Mouse (Mus musculus) limb, embryonic 12.5 days (tissue): ENCODE measurements at regions not wholly inside any gene's neighbourhood (a gene's known extent, or its start where the extent isn't known, plus 50 kb on each side); places are given as distances from the start of the nearest gene placed in this dataset.

Experiments
- ATAC-seq: fragments of 200-750 bp; cut with Nextera tagmentation; 2 replicates; pipeline ENCODE4 v1.8.0; 2017; ENCODE audit warnings: low read depth, moderate TSS enrichment; ENCODE audit not compliant: insufficient number of reproducible peaks, insufficient read depth, low FRiP score, low TSS enrichment
- H3K27ac ChIP-seq: fragments of 300-500 bp; sonication (generic); 2 replicates; pipeline ENCODE4 v1.5.1; 2016; ENCODE audit warnings: mild to moderate bottlenecking, moderate library complexity
- H3K27me3 ChIP-seq: fragments of 300-500 bp; sonication (generic); 2 replicates; pipeline ENCODE4 v1.6.1; 2016; ENCODE audit warnings: mild to moderate bottlenecking, moderate library complexity
- H3K36me3 ChIP-seq: fragments of 300-500 bp; sonication (generic); 2 replicates; pipeline ENCODE4 v1.6.1; 2016; ENCODE audit warnings: mild to moderate bottlenecking, moderate library complexity
- H3K4me1 ChIP-seq: fragments of 300-500 bp; sonication (generic); replicated peaks from 2 replicates; pipeline ENCODE4 v1.6.1; 2016
- H3K4me2 ChIP-seq: fragments of 300-500 bp; sonication (generic); 2 replicates; pipeline ENCODE4 v1.6.1; 2016; ENCODE audit warnings: mild to moderate bottlenecking, moderate library complexity
- H3K4me3 ChIP-seq: fragments of 300-500 bp; sonication (generic); replicated peaks from 2 replicates; pipeline ENCODE4 v1.5.1; 2016; ENCODE audit warnings: mild to moderate bottlenecking
- H3K9ac ChIP-seq: fragments of 300-500 bp; sonication (generic); replicated peaks from 2 replicates; pipeline ENCODE4 v1.6.1; 2016; ENCODE audit warnings: mild to moderate bottlenecking, moderate library complexity
- H3K9me3 ChIP-seq: fragments of 300-500 bp; sonication (generic); 2 replicates; pipeline ENCODE4 v1.6.1; 2016; ENCODE audit warnings: mild to moderate bottlenecking, moderate library complexity
- WGBS: fragments of 180-500 bp; shearing (Covaris S2); methylation state at CpG from one replicate; pipeline ENCODE4 v1.1.7; 2016; 5-methylcytosine and 5-hydroxymethylcytosine counted together

GRCm38 (mm10) chr1:193655076-193655677 is 285.1 kb upstream of the Camk1g start:
- Histone ChIP-seq H3K36me3 (no peaks in the 10 kb centered on the region), H3K4me3 (no peak overlapping the region)
- WGBS, result 76% methylated on average over 14 of the region's 14 CpGs

GRCm38 (mm10) chr1:193650275-193650674 is 280.2 kb upstream of the Camk1g start:
- Histone ChIP-seq H3K27me3 (no peaks in the 10 kb centered on the region), H3K9ac (no peak overlapping the region), H3K4me3 (no peak overlapping the region), H3K4me2 (no peak overlapping the region), H3K27ac (no peak overlapping the region), H3K4me1 (no peaks in the 10 kb centered on the region), H3K36me3 (no peaks in the 10 kb centered on the region), H3K9me3 (no peaks in the 10 kb centered on the region)
- no peak for ATAC-seq

More at GRCm38 (mm10) chr1:193655076-193655677, 285.1 kb upstream of the Camk1g start:
- no peak for ATAC-seq
- no peak overlapping the region for H3K27ac ChIP-seq
- no peak overlapping the region for H3K9ac ChIP-seq
- no peaks in the 10 kb centered on the region for H3K9me3 ChIP-seq
- H3K4me1 ChIP-seq, result no peaks in the 10 kb centered on the region
- H3K27me3 ChIP-seq, result no peaks in the 10 kb centered on the region
- H3K4me2 ChIP-seq, result no peak overlapping the region

- Histone ChIP-seq H3K27me3 (no peaks in the 10 kb centered on the region), H3K9me3 (no peaks in the 10 kb centered on the region), H3K4me2 (no peak overlapping the region), H3K27ac (no peak overlapping the region), H3K4me3 (no peak overlapping the region), H3K9ac (no peak overlapping the region), H3K4me1 (no peaks in the 10 kb centered on the region), H3K36me3 (no peaks in the 10 kb centered on the region)
- WGBS, result 97% methylated on average over 1 of the region's 1 CpGs
- no peak for ATAC-seq
Observed at GRCm38 (mm10) chr1:193649400-193649799, 279.3 kb upstream of the Camk1g start.

- Histone ChIP-seq H3K4me1 (no peaks in the 10 kb centered on the region), H3K4me2 (no peak overlapping the region), H3K4me3 (no peak overlapping the region), H3K36me3 (no peaks in the 10 kb centered on the region), H3K9ac (no peak overlapping the region), H3K27ac (no peak overlapping the region), H3K27me3 (no peaks in the 10 kb centered on the region), H3K9me3 (no peaks in the 10 kb centered on the region)
- 86% methylated on average over 3 of the region's 3 CpGs for WGBS
- no peak for ATAC-seq
Observed at GRCm38 (mm10) chr1:193647371-193648270, 277.5 kb upstream of the Camk1g start.

GRCm38 (mm10) chr1:193644506-193644905 is 274.4 kb upstream of the Camk1g start:
- no peaks in the 10 kb centered on the region for H3K36me3 ChIP-seq
- H3K4me2 ChIP-seq, result no peak overlapping the region
- H3K4me1 ChIP-seq, result no peaks in the 10 kb centered on the region
- no peak overlapping the region for H3K4me3 ChIP-seq
- WGBS, result 94% methylated on average over 2 of the region's 2 CpGs
- H3K9ac ChIP-seq, result no peak overlapping the region
- ATAC-seq, result no peak
- no peak overlapping the region for H3K27ac ChIP-seq
- H3K9me3 ChIP-seq, result no peaks in the 10 kb centered on the region
- H3K27me3 ChIP-seq, result no peaks in the 10 kb centered on the region

GRCm38 (mm10) chr1:193636451-193636850 is 266.4 kb upstream of the Camk1g start:
- H3K4me3 ChIP-seq, result no peak overlapping the region
- H3K9ac ChIP-seq, result no peak overlapping the region
- ATAC-seq, result no peak
- no peaks in the 10 kb centered on the region for H3K9me3 ChIP-seq
- no peaks in the 10 kb centered on the region for H3K27me3 ChIP-seq
- no peaks in the 10 kb centered on the region for H3K36me3 ChIP-seq
- 65% methylated on average over 5 of the region's 5 CpGs for WGBS
- H3K4me2 ChIP-seq, result no peak overlapping the region
- H3K4me1 ChIP-seq, result no peaks in the 10 kb centered on the region
- H3K27ac ChIP-seq, result no peak overlapping the region

- no peaks in the 10 kb centered on the region for H3K36me3 ChIP-seq
- H3K9ac ChIP-seq, result no peak overlapping the region
- no peaks in the 10 kb centered on the region for H3K27me3 ChIP-seq
- no peak overlapping the region for H3K27ac ChIP-seq
- no peak overlapping the region for H3K4me2 ChIP-seq
- H3K9me3 ChIP-seq, result no peaks in the 10 kb centered on the region
- no peak overlapping the region for H3K4me3 ChIP-seq
- no peak for ATAC-seq
- WGBS, result 77% methylated on average over 2 of the region's 2 CpGs
- H3K4me1 ChIP-seq, result no peaks in the 10 kb centered on the region
Observed at GRCm38 (mm10) chr1:193632115-193632514, 262.0 kb upstream of the Camk1g start.

GRCm38 (mm10) chr1:193629887-193630286 is 259.8 kb upstream of the Camk1g start:
- no peak overlapping the region for H3K9ac ChIP-seq
- H3K4me2 ChIP-seq, result no peak overlapping the region
- WGBS, result 64% methylated on average over 2 of the region's 2 CpGs
- ATAC-seq, result no peak
- H3K27ac ChIP-seq, result no peak overlapping the region
- H3K27me3 ChIP-seq, result peaks cover 10% of the 10 kb centered on the region
- no peaks in the 10 kb centered on the region for H3K36me3 ChIP-seq
- H3K4me1 ChIP-seq, result peaks cover 5% of the 10 kb centered on the region; the same call in 1 of the 2 replicates
- no peak overlapping the region for H3K4me3 ChIP-seq
- H3K9me3 ChIP-seq, result no peaks in the 10 kb centered on the region

- WGBS, result 65% methylated on average over 16 of the region's 16 CpGs
- Histone ChIP-seq H3K27ac (no peak overlapping the region), H3K4me3 (no peak overlapping the region), H3K36me3 (no peaks in the 10 kb centered on the region), H3K9ac (no peak overlapping the region), H3K4me2 (no peak overlapping the region), H3K27me3 (peaks cover 10% of the 10 kb centered on the region), H3K4me1 (peaks cover 5% of the 10 kb centered on the region; the same call in 1 of the 2 replicates), H3K9me3 (no peaks in the 10 kb centered on the region)
- ATAC-seq, result no peak
Observed at GRCm38 (mm10) chr1:193626924-193627849, 257.1 kb upstream of the Camk1g start.

- Histone ChIP-seq H3K4me1 (peaks cover 5% of the 10 kb centered on the region; the same call in 1 of the 2 replicates), H3K36me3 (no peaks in the 10 kb centered on the region), H3K9ac (no peak overlapping the region), H3K27me3 (peaks cover 10% of the 10 kb centered on the region), H3K4me3 (no peak overlapping the region), H3K9me3 (no peaks in the 10 kb centered on the region), H3K4me2 (no peak overlapping the region), H3K27ac (no peak overlapping the region)
- no peak for ATAC-seq
- 9% methylated on average over 9 of the region's 9 CpGs for whole genome bisulfite sequencing
Observed at GRCm38 (mm10) chr1:193625101-193625956, 255.2 kb upstream of the Camk1g start.
